Mouse (Mus musculus): ENCODE data around the gene Mex3d. TPM values are rescaled to one million over a fixed set of nuclear protein-coding genes. Genes with fewer than 3 reads are reported as not detected.

Gene Mex3d
- polyA plus RNA-seq, 2 experiments, result 8.2 to 44.0 TPM

GRCm38 (mm10) chr10:80355431-80355830 lies 32.0 kb downstream of the Mex3d start:
- no peak overlapping the region for H3K4me2 ChIP-seq (replicated peaks; ENCODE audit: low read depth, low read length, severe bottlenecking)
- H3K27me3 ChIP-seq (ENCODE audit: control insufficient read depth, insufficient read depth, low read length), result peaks cover 71% of the 10 kb centered on the region
- no peak overlapping the region for H3K27ac ChIP-seq (replicated peaks; ENCODE audit: low read depth, low read length)
- ATAC-seq (ENCODE audit: low FRiP score, low read depth), result no peak
- H3K9me3 ChIP-seq (ENCODE audit: control insufficient read depth, low read length), result no peaks in the 10 kb centered on the region
- H3K4me1 ChIP-seq (ENCODE audit: control insufficient read depth, insufficient read depth, low read length), result peaks cover 15% of the 10 kb centered on the region
- DNase-seq (ENCODE audit: low spot score), result no peak
- WGBS, result 8% methylated on average over 8 of the region's 9 CpGs
- TF ChIP-seq POLR2A (IDR thresholded peaks at IDR 0.05; ENCODE audit: borderline replicate concordance, extremely low read depth, insufficient read depth, insufficient read length), result no peak
- no peaks in the 10 kb centered on the region for H3K36me3 ChIP-seq (ENCODE audit: control insufficient read depth, insufficient read depth, low read length)
- H3K4me3 ChIP-seq (replicated peaks; ENCODE audit: low read length), result no peak overlapping the region
- no peak overlapping the region for H3K9ac ChIP-seq (ENCODE audit: low read depth, low read length, severe bottlenecking)

GRCm38 (mm10) chr10:80352727-80353126 lies 34.7 kb downstream of the Mex3d start:
- H3K4me1 ChIP-seq (ENCODE audit: control insufficient read depth, insufficient read depth, low read length), result peaks cover 22% of the 10 kb centered on the region
- ATAC-seq (ENCODE audit: low FRiP score, low read depth), result no peak
- 63% methylated on average over 8 of the region's 8 CpGs for WGBS
- H3K9me3 ChIP-seq (ENCODE audit: control insufficient read depth, low read length), result no peaks in the 10 kb centered on the region
- no peaks in the 10 kb centered on the region for H3K36me3 ChIP-seq (ENCODE audit: control insufficient read depth, insufficient read depth, low read length)
- H3K9ac ChIP-seq (ENCODE audit: low read depth, low read length, severe bottlenecking), result 0 out of 2 replicates have a peak overlapping the region, but pooled peaks have one; percentile 16
- H3K27ac ChIP-seq (replicated peaks; ENCODE audit: low read depth, low read length), result no peak overlapping the region
- H3K4me3 ChIP-seq (replicated peaks; ENCODE audit: low read length), result no peak overlapping the region
- no peak overlapping the region for H3K4me2 ChIP-seq (replicated peaks; ENCODE audit: low read depth, low read length, severe bottlenecking)
- no peak for TF ChIP-seq POLR2A (IDR thresholded peaks at IDR 0.05; ENCODE audit: borderline replicate concordance, extremely low read depth, insufficient read depth, insufficient read length)
- H3K27me3 ChIP-seq (ENCODE audit: control insufficient read depth, insufficient read depth, low read length), result peaks cover 87% of the 10 kb centered on the region
- DNase-seq (ENCODE audit: low spot score), result no peak

GRCm38 (mm10) chr10:80351896-80352295 lies 35.6 kb downstream of the Mex3d start:
- no peak overlapping the region for H3K4me3 ChIP-seq (replicated peaks; ENCODE audit: low read length)
- H3K36me3 ChIP-seq (ENCODE audit: control insufficient read depth, insufficient read depth, low read length), result no peaks in the 10 kb centered on the region
- ATAC-seq (ENCODE audit: low FRiP score, low read depth) (no peak), DNase-seq (ENCODE audit: low spot score) (no peak)
- H3K4me1 ChIP-seq (ENCODE audit: control insufficient read depth, insufficient read depth, low read length), result peaks cover 17% of the 10 kb centered on the region
- H3K9ac ChIP-seq (ENCODE audit: low read depth, low read length, severe bottlenecking), result no peak overlapping the region
- no peaks in the 10 kb centered on the region for H3K9me3 ChIP-seq (ENCODE audit: control insufficient read depth, low read length)
- no peak overlapping the region for H3K27ac ChIP-seq (replicated peaks; ENCODE audit: low read depth, low read length)
- H3K27me3 ChIP-seq (ENCODE audit: control insufficient read depth, insufficient read depth, low read length), result peaks cover 87% of the 10 kb centered on the region
- no peak for TF ChIP-seq POLR2A (IDR thresholded peaks at IDR 0.05; ENCODE audit: borderline replicate concordance, extremely low read depth, insufficient read depth, insufficient read length)
- 25% methylated on average over 11 of the region's 11 CpGs for WGBS
- no peak overlapping the region for H3K4me2 ChIP-seq (replicated peaks; ENCODE audit: low read depth, low read length, severe bottlenecking)

GRCm38 (mm10) chr10:80350292-80350691 lies 37.2 kb downstream of the Mex3d start:
- no peak for TF ChIP-seq POLR2A (IDR thresholded peaks at IDR 0.05; ENCODE audit: borderline replicate concordance, extremely low read depth, insufficient read depth, insufficient read length)
- peaks cover 86% of the 10 kb centered on the region for H3K27me3 ChIP-seq (ENCODE audit: control insufficient read depth, insufficient read depth, low read length)
- no peaks in the 10 kb centered on the region for H3K9me3 ChIP-seq (ENCODE audit: control insufficient read depth, low read length)
- DNase-seq (ENCODE audit: low spot score), result peak; percentile 75
- H3K27ac ChIP-seq (replicated peaks; ENCODE audit: low read depth, low read length), result no peak overlapping the region
- H3K4me3 ChIP-seq (replicated peaks; ENCODE audit: low read length), result no peak overlapping the region
- ATAC-seq (ENCODE audit: low FRiP score, low read depth), result peak; percentile 70
- H3K4me2 ChIP-seq (replicated peaks; ENCODE audit: low read depth, low read length, severe bottlenecking), result no peak overlapping the region
- H3K36me3 ChIP-seq (ENCODE audit: control insufficient read depth, insufficient read depth, low read length), result no peaks in the 10 kb centered on the region
- WGBS, result under 1% methylated on average over 7 of the region's 7 CpGs
- H3K4me1 ChIP-seq (ENCODE audit: control insufficient read depth, insufficient read depth, low read length), result peaks cover 10% of the 10 kb centered on the region
- H3K9ac ChIP-seq (ENCODE audit: low read depth, low read length, severe bottlenecking), result no peak overlapping the region

- Histone ChIP-seq H3K4me1 (ENCODE audit: control insufficient read depth, insufficient read depth, low read length) (peaks cover 13% of the 10 kb centered on the region), H3K4me2 (replicated peaks; ENCODE audit: low read depth, low read length, severe bottlenecking) (peak overlapping the region; percentile 45), H3K27ac (replicated peaks; ENCODE audit: low read depth, low read length) (no peak overlapping the region), H3K36me3 (ENCODE audit: control insufficient read depth, insufficient read depth, low read length) (no peaks in the 10 kb centered on the region), H3K27me3 (ENCODE audit: control insufficient read depth, insufficient read depth, low read length) (peaks cover 95% of the 10 kb centered on the region), H3K4me3 (replicated peaks; ENCODE audit: low read length) (peak overlapping the region; percentile 29), H3K9me3 (ENCODE audit: control insufficient read depth, low read length) (no peaks in the 10 kb centered on the region), H3K9ac (ENCODE audit: low read depth, low read length, severe bottlenecking) (no peak overlapping the region)
- ATAC-seq (ENCODE audit: low FRiP score, low read depth) (no peak), DNase-seq (ENCODE audit: low spot score) (no peak)
- 18% methylated on average over 26 of the region's 26 CpGs for WGBS
- TF ChIP-seq POLR2A (IDR thresholded peaks at IDR 0.05; ENCODE audit: borderline replicate concordance, extremely low read depth, insufficient read depth, insufficient read length), result no peak
Measured at GRCm38 (mm10) chr10:80348981-80349380, 38.5 kb downstream of the Mex3d start.
